Mouse (Mus musculus) liver, adult 2 months (tissue): ENCODE data around the gene Card9. TPM values are rescaled to one million over a fixed set of nuclear protein-coding genes. Genes with fewer than 3 reads are reported as not detected.

ENCODE experiments used
- DNase-seq: peaks from one replicate; pipeline ENCODE4 v3.0.0-alpha.2; 2011; ENCODE audit warnings: low read depth, low spot score; ENCODE audit errors: extremely low read depth
- H3K27ac ChIP-seq: fragments of 200-500 bp; replicated peaks from 2 replicates; pipeline ENCODE4 v1.5.1; 2012; ENCODE audit warnings: low read depth, mild to moderate bottlenecking, control low read depth, inconsistent platforms, low read length; ENCODE audit not compliant: insufficient read depth
- H3K27me3 ChIP-seq: fragments of 200-500 bp; 2 replicates; pipeline ENCODE4 v1.6.1; 2012; ENCODE audit warnings: mild to moderate bottlenecking, moderate library complexity, low read length, inconsistent platforms; ENCODE audit not compliant: control insufficient read depth, insufficient read depth
- H3K36me3 ChIP-seq: fragments of 200-500 bp; 2 replicates; pipeline ENCODE4 v1.6.1; 2012; ENCODE audit warnings: low read length, inconsistent platforms; ENCODE audit not compliant: control insufficient read depth, insufficient read depth
- H3K4me1 ChIP-seq: fragments of 200-500 bp; 2 replicates; pipeline ENCODE4 v1.6.1; 2011; ENCODE audit warnings: low read length; ENCODE audit not compliant: control insufficient read depth, insufficient read depth
- H3K4me3 ChIP-seq: fragments of 200-500 bp; 2 replicates; pipeline ENCODE4 v1.5.1; 2011; ENCODE audit warnings: low read depth, mild to moderate bottlenecking, control low read depth, low read length, moderate library complexity; ENCODE audit not compliant: insufficient read depth
- H3K79me2 ChIP-seq: fragments of 200-500 bp; 2 replicates; pipeline ENCODE4 v1.6.1; 2012; ENCODE audit warnings: inconsistent platforms, mild to moderate bottlenecking, low read length, moderate library complexity; ENCODE audit not compliant: control insufficient read depth, insufficient read depth
- H3K9ac ChIP-seq: fragments of 200-500 bp; 2 replicates; pipeline ENCODE4 v1.6.1; 2012; ENCODE audit warnings: low read depth, mild to moderate bottlenecking, control low read depth, inconsistent platforms, low read length
- CTCF ChIP-seq: fragments of 200-500 bp; IDR thresholded peaks from 2 replicates; pipeline ENCODE4 v1.5.1; 2011; ENCODE audit warnings: low read depth, low read length, control low read depth
- POLR2A ChIP-seq: fragments of 200-500 bp; IDR thresholded peaks from 2 replicates; pipeline ENCODE4 v1.6.1; 2011; ENCODE audit warnings: low read length, control low read depth; ENCODE audit not compliant: insufficient read depth; ENCODE audit errors: extremely low read depth
- WGBS: fragments of 180-500 bp; shearing (Covaris S2); methylation state at CpG from one replicate; pipeline ENCODE4 v1.1.7; 2018; 5-methylcytosine and 5-hydroxymethylcytosine counted together
- polyA plus RNA-seq: library from polyadenylated mRNA; depleted of rRNA; stranded (reverse); fragments of >200 nt; gene quantifications from 2 replicates; pipeline ENCODE4 v1.2.3, GENCODE M21; 2012; rRNA removed
- total RNA-seq: library from RNA; depleted of rRNA; stranded (reverse); fragments of >200 nt; gene quantifications from 2 replicates; pipeline ENCODE4 v1.2.3, GENCODE M21; 2014; rRNA removed

Card9 gene
- 0.81 and 0.92 TPM in 2 replicates for total RNA-seq
- polyA plus RNA-seq: 0.40 and 0.84 TPM in 2 replicates

GRCm38 (mm10) chr2:26360772-26361171 lies at the start of gene Card9:
Card9 (minus strand) TSS chr2:26360918.
- 65% methylated on average over 3 of the region's 3 CpGs for WGBS
- H3K27ac ChIP-seq: no peak within 1 kb of the TSS
- H3K4me1 ChIP-seq: no peaks in the 10 kb centered on the region
- no peaks in the 10 kb centered on the region for H3K79me2 ChIP-seq
- no peak within 1 kb of the TSS for H3K4me3 ChIP-seq
- peak; percentile 16 for DNase-seq
- H3K27me3 ChIP-seq: no peaks in the 10 kb centered on the region
- TF ChIP-seq POLR2A: no peak
- H3K9ac ChIP-seq: no peak within 1 kb of the TSS
- H3K36me3 ChIP-seq: no peaks in the 10 kb centered on the region

- no peak overlapping the region for H3K27ac ChIP-seq
- 81% methylated on average over 5 of the region's 5 CpGs for WGBS
- peaks cover 24% of the 10 kb centered on the region; the same call in 1 of the 2 replicates for H3K79me2 ChIP-seq
- peaks cover 21% of the 10 kb centered on the region for H3K4me1 ChIP-seq
- H3K9ac ChIP-seq: no peak overlapping the region
- no peaks in the 10 kb centered on the region for H3K27me3 ChIP-seq
- H3K36me3 ChIP-seq: peaks cover 25% of the 10 kb centered on the region
- DNase-seq: no peak
- no peak overlapping the region for H3K4me3 ChIP-seq
- TF ChIP-seq CTCF (no peak), POLR2A (no peak)
Observed at GRCm38 (mm10) chr2:26410091-26410490, 49.4 kb upstream of the Card9 start.

- Histone ChIP-seq H3K4me3 (no peak overlapping the region), H3K79me2 (peaks cover 27% of the 10 kb centered on the region; the same call in 1 of the 2 replicates), H3K36me3 (peaks cover 23% of the 10 kb centered on the region), H3K27ac (no peak overlapping the region), H3K4me1 (peaks cover 21% of the 10 kb centered on the region), H3K27me3 (no peaks in the 10 kb centered on the region), H3K9ac (no peak overlapping the region)
- 60% methylated on average over 3 of the region's 3 CpGs for WGBS
- DNase-seq: no peak
- TF ChIP-seq CTCF (no peak), POLR2A (no peak)
Observed at GRCm38 (mm10) chr2:26409362-26409761, 48.6 kb upstream of the Card9 start.

- H3K4me1 ChIP-seq: peaks cover 21% of the 10 kb centered on the region
- DNase-seq: peak; percentile 84
- TF ChIP-seq POLR2A: peak; percentile 44; the same call in 1 of the 2 replicates
- peak; percentile 92 for TF ChIP-seq CTCF
Observed at GRCm38 (mm10) chr2:26408515-26409356, 48.0 kb upstream of the Card9 start, which contains the start of gene Inpp5e. Inpp5e (minus strand) TSS chr2:26409203.

GRCm38 (mm10) chr2:26403306-26403705 lies 42.6 kb upstream of the Card9 start:
- no peak overlapping the region for H3K4me3 ChIP-seq
- no peak for DNase-seq
- H3K4me1 ChIP-seq: peaks cover 21% of the 10 kb centered on the region

More at GRCm38 (mm10) chr2:26408515-26409356, 48.0 kb upstream of the Card9 start, which contains the start of gene Inpp5e:
- Histone ChIP-seq H3K27me3 (no peaks in the 10 kb centered on the region), H3K27ac (peak within 1 kb of the TSS; percentile 82), H3K36me3 (peaks cover 23% of the 10 kb centered on the region), H3K79me2 (peaks cover 27% of the 10 kb centered on the region; the same call in 1 of the 2 replicates), H3K9ac (peak within 1 kb of the TSS; percentile 96), H3K4me3 (peak within 1 kb of the TSS; percentile 86)
- WGBS: under 1% methylated on average over 56 of the region's 57 CpGs

More at GRCm38 (mm10) chr2:26403306-26403705, 42.6 kb upstream of the Card9 start:
- H3K27ac ChIP-seq: no peak overlapping the region
- H3K27me3 ChIP-seq: no peaks in the 10 kb centered on the region
- H3K79me2 ChIP-seq: peaks cover 27% of the 10 kb centered on the region; the same call in 1 of the 2 replicates
- WGBS: 68% methylated on average over 8 of the region's 8 CpGs
- H3K36me3 ChIP-seq: peaks cover 2% of the 10 kb centered on the region
- TF ChIP-seq CTCF (no peak), POLR2A (no peak)
- no peak overlapping the region for H3K9ac ChIP-seq
